Mouse (Mus musculus): Measurements from ENCODE around the gene Eps15l1.

DNA sequence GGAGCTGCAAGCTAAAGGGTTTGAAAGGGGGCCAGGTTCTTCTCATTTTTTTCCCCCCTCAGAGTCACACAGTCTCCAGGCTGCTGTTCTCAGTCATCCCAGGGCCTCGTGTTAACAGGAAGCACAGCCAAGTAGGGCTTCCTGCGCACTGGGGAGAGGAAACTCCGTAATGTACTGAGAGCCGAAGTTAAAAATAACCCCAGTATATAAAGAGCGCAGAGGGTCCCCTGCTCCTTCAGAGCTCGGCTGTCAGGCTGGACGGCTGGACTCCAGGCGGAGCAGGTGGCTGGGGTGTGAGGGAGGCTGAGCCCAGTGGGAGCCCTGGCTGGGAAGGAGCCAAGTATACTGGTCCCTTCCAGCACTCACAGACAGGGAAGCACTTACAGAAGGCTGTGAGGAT lies 125.6 kb downstream of the Eps15l1 start:
- peak; percentile 33; the same call in 1 of the 2 replicates for TF ChIP-seq CTCF (IDR thresholded peaks at IDR 0.05; ENCODE audit: low read depth)
- TF ChIP-seq EP300 (optimal IDR thresholded peaks at IDR 0.05), result peak; percentile 88
